Mouse (Mus musculus) R1 (cell line): ENCODE measurements around the gene Slc39a10.
"Not testable (repeated sequence)": the region's sequence is repeated elsewhere in the genome, so short reads cannot be mapped to it uniquely, and the experiment has no call there.

Source experiments
- DNase-seq: peaks from one replicate; pipeline ENCODE4 v3.0.0-alpha.2; 2018; ENCODE audit warnings: low read depth, low spot score

Slc39a10 gene

GRCm38 (mm10) chr1:46782227-46782626, 110.4 kb downstream of the Slc39a10 start:
- not testable (repeated sequence) for DNase-seq

GRCm38 (mm10) chr1:46770077-46770695, 122.5 kb downstream of the Slc39a10 start:
- DNase-seq, result not testable (repeated sequence)

GRCm38 (mm10) chr1:46769318-46769717, 123.3 kb downstream of the Slc39a10 start:
- peak; percentile 21 for DNase-seq

- DNase-seq, result not testable (repeated sequence)
These were observed 128.1 kb downstream of the Slc39a10 start for GRCm38 (mm10) chr1:46764600-46764999.
